Mouse (Mus musculus) left cerebral cortex, postnatal 36 days (tissue): ENCODE measurements around the gene Rps6kc1. TPM values are rescaled to one million over a fixed set of nuclear protein-coding genes. Genes with fewer than 3 reads are reported as not detected.

Experiments used
- DNase-seq, 2 experiments: peaks; one replicate each; pipeline ENCODE4 v3.0.0; 2021 to 2022; ENCODE audit warnings: low spot score in 2 of 2, mixed read lengths in 1 of 2
- intact Hi-C: fragments of 180-260 bp; cut with DNase I; formaldehyde crosslinking; loops from one replicate; pipeline ENCODE4 v1.15.1; 2025
- total RNA-seq, 2 experiments: library from RNA; stranded (reverse); gene quantifications; 2 replicates each; pipeline ENCODE4 v1.2.3; 2021

Rps6kc1 gene
- total RNA-seq, 2 experiments from 2014 or later = 108 to 116 TPM

- DNase-seq = peak; percentile 35 to 41
- intact Hi-C loops = loop anchor here (2.0 kb wide), 1 partner anchor 18 kb away; no protein-coding TSS in a partner anchor
Measured at GRCm38 (mm10) chr1:190910836-190911235, 734 bp downstream of the Rps6kc1 start.

GRCm38 (mm10) chr1:190904714-190905113 lies 6.9 kb downstream of the Rps6kc1 start:
- intact Hi-C loops = no loop called here

DNA sequence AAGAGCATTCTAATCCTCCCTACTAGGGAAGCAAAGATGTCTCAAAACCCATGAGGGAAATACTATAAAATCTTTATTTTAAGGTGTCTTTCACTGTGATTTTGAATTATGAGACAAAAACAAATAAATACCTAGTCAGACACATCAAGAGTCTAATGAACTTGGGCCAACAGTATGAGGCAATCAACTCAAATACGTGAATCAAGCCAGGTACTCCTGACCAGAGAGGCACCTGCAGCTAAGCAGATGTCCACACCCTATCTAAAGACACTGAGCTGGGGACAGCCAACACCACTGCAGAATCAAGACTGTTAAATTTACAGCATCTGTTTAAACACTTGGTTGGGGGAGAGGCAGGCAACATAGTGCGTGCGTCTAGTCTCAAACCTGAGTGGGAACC lies 7.4 kb downstream of the Rps6kc1 start:
- intact Hi-C loops = no loop called here
- no peak for DNase-seq

More at GRCm38 (mm10) chr1:190904714-190905113, 6.9 kb downstream of the Rps6kc1 start:
- DNase-seq = no peak

- no peak for DNase-seq
- intact Hi-C loops = no loop called here
Measured at GRCm38 (mm10) chr1:190901082-190901481, 10.5 kb downstream of the Rps6kc1 start.

DNA sequence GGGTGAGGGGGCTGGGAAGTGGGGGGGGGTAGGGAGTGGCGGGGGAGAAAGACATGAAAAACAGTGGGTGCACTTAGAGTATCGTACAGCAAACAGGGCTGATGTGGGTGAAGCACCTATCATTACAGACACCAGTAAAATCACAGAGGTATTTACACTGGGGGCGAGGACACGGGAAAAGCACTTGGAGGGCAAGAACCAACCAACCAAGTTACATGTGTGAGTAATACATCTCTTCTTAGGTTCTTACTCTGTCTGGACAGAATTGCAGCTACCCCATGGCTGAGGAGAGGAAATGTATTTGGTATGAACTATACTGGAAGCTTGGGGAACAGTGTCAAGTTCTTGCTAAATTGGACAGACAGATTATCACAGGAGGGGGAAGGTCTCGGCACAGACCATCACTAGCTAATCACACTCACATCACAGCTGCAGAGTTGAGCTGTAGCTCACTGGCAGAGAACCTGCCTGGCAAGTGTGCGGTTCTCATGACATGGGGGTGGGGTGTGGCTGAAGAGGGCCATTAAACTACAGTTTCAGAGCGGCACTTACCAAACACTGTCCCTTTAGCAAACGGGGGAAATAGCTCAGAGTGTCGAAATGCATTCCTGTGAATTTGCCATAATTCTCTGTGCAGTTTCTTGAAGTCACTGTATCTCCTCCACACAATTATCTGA lies 12.5 kb downstream of the Rps6kc1 start:
- DNase-seq = no peak
- intact Hi-C loops = no loop called here

GRCm38 (mm10) chr1:190898186-190898585 lies 13.4 kb downstream of the Rps6kc1 start:
- DNase-seq = no peak
- intact Hi-C loops = no loop called here

- DNase-seq = no peak
- intact Hi-C loops = no loop called here
Measured at GRCm38 (mm10) chr1:190893559-190894167, 17.9 kb downstream of the Rps6kc1 start.

DNA sequence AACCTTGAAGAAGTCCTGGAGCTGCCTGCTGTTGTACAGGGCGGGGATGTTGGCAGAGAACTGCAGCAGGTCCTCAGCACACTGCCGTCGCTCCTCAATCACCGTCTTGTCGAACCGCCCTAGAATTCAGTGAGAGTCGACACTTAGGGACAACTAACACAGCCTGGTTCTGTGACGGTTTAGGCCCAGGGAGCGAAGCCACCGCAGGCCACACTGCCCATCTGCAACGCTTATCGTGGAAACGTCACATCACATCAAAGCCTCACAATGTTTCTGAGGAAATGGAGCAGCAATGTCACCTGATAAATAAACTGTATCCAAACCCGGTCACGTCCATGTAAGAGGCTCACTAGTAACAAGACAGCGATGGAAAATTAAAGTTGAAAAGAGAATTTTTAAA lies 22.9 kb downstream of the Rps6kc1 start:
- DNase-seq = no peak
- intact Hi-C loops = no loop called here

GRCm38 (mm10) chr1:190888031-190888430 lies 23.5 kb downstream of the Rps6kc1 start:
- intact Hi-C loops = no loop called here
- no peak for DNase-seq

DNA sequence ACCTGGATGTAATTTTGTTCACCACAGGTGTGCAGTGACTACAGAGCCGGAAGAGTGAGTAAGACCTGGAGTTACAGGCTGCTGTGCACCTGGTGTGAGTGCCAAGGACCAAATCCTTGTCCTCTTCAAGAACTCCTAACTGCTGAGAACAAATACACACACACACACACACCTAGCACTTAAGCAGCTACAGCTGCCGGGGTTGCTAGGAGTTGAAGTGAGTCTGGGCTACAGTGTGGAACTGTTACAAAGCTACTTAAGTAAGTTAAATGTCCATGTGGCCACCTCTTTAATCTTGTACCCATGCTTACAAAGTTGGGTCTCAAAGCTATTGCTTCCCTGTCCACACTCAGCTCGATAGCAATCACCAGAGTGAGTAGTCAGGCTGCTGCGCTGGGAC lies 25.6 kb downstream of the Rps6kc1 start:
- DNase-seq = no peak
- intact Hi-C loops = no loop called here

DNA sequence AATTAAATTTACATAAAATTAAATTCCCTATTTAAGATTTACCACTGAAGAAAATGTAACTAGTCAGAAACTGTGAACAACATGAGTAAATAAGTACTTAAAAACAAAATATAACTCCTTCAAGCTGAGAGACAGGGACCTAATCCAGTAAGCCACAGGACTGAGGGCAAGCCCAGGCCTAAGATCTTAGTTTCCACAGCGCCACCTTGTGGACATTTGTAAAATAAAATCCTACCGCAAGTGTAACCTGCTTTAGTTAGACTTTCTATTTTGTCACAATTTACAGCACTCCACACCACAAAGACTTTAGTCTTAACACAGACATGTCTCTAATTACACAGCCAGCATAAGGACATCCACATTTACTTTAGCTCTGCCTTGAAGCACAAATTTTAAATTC lies 30.1 kb downstream of the Rps6kc1 start:
- DNase-seq = peak in 1 of 2 experiments; percentile 36
- intact Hi-C loops = loop anchor here (2.0 kb wide), 1 partner anchor 49 kb away; no protein-coding TSS in a partner anchor

DNA sequence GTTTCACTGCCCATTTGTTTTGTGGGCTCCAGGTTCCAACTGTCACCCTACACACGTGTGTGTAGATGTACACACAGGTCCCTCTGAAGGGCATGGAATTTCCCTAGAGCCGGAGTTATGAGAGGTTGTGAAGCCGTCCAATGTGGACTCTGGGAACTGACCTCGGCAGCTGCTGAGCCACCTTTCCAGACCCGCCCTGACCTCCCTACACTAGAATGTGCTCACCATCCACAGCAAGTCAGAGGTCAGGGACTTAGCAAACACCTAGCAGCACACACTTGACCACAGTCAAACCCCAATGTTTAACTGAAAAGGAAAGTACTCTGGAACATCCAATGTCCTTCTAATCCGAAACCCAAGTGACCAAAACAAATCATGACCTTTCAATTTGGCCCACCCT lies 30.9 kb downstream of the Rps6kc1 start:
- intact Hi-C loops = loop anchor here (2.0 kb wide), 1 partner anchor 48 kb away; no protein-coding TSS in a partner anchor
- DNase-seq = no peak

DNA sequence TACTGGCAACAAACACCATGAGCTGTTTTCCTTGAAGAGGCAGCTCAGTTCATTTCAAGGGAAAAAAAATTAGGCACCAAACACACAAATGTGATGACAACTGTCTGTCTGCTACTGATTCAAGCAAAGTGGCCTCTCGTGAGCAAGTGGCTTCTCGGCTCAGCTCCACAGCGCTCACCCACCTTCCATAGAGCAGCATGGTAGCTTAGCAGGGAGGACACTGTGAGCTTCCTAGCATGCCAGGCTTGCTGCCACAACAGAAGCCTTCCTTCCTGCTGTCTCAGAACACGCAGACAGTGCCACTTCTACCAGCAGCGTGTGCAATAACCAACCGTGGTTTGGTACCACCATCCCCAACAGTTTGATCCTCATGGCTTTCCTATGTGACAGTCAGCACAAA lies 35.8 kb downstream of the Rps6kc1 start:
- intact Hi-C loops = no loop called here
- DNase-seq = no peak

GRCm38 (mm10) chr1:190875089-190875488 lies 36.5 kb downstream of the Rps6kc1 start:
- intact Hi-C loops = no loop called here
- no peak for DNase-seq

- DNase-seq = no peak
- intact Hi-C loops = no loop called here
Measured at GRCm38 (mm10) chr1:190871068-190871467, 40.5 kb downstream of the Rps6kc1 start.

DNA sequence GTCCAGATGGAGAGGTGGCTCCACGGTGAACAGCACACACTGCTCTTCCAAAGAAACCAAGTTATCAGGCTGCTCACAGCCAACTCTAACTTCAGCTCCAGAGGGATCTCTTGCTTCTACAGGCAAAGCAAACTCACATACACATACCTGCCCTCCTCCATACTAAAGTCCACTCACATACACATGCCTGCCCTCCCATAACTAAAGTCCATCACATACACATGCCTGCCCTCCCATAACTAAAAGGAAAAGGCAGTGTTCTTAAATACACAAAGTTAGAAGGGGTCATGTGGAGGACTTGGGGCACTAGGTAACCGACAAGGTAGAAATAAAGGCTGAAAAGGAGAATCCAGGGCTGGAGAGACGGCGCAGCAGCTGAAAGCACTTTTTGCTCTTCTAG lies 41.6 kb downstream of the Rps6kc1 start:
- intact Hi-C loops = loop anchor here (5.0 kb wide), 1 partner anchor 38 kb away; no protein-coding TSS in a partner anchor
- DNase-seq = no peak

DNA sequence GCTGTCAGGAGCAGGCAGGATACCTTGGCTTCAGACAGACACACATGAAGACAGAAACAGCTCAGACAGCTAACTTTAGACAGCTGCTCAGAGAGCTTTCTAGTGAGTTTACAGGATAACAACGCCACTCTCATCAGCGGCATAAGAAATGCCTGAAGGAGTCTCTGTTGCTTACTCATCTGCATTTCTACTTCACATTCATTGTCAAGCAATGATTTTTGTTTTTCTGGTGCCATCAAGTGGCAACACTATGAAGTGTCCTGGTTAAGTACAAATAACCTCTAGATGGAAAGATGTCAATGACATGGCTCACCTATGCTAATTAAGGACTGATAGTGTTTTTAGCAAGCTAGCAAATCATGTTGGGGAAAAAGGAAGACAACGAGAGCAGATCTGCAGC lies 42.8 kb downstream of the Rps6kc1 start:
- intact Hi-C loops = loop anchor here (5.0 kb wide), 1 partner anchor 36 kb away; no protein-coding TSS in a partner anchor
- no peak for DNase-seq

GRCm38 (mm10) chr1:190861626-190862025 lies 49.9 kb downstream of the Rps6kc1 start:
- DNase-seq = no peak
- intact Hi-C loops = no loop called here

DNA sequence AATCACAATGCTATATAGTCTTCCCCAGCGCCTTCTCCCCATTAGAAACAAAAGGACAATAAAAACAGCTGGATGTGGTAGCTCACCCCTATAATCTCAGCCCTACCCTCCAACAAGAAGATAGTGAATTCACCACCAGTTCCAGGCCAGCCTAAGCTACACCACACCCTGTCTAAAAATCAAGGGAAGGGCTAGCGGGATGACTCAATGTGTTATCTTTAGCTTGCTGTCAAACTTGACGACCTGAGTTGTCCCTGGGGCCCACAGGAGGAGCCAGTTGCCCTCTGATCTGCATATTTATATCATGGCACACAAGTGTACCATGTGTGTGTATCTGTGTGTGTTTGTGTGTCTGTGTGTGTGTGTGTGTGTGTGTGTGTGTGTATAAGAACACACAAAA lies 57.1 kb downstream of the Rps6kc1 start:
- no peak for DNase-seq
- intact Hi-C loops = no loop called here

DNA sequence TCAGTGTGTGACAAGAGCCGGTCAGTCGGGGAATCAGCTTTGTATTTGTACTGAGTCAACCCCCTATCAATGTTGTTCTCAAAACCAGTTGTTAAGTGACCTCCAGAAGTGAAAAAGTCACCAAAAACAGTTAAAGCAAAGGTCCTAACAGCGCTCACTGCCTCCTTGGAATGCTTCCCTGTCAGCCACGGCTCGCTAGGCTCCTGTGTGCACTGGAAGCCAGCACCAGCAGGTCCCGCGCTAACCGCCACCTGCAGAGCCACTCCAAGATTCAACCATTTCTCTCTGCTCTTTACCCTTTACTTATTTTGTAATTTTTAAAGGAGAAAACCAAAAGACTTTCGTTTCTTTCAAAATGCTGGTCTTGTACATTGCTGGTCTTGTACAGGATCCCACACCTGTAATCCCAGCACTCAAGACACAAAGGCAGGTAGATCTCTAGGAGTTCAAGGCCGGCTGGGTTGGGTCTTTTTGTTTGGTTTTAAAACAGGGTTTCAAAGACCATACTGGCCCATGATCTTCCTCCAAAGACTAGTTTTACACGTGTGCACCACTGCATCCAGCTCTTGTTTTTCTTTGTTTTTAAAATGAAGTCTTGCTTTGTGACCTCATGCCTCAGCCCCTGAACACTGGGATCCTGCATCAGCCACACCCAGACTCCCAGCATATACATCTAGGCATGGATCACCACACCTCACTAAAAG lies 62.3 kb downstream of the Rps6kc1 start:
- intact Hi-C loops = no loop called here

GRCm38 (mm10) chr1:190848676-190849075 lies 62.9 kb downstream of the Rps6kc1 start:
- intact Hi-C loops = no loop called here
- DNase-seq = no peak

More for the DNA sequence above, 62.3 kb downstream of the Rps6kc1 start:
- no peak for DNase-seq
